Mouse (Mus musculus) urinary bladder, postnatal 25 days (tissue): ENCODE data around the gene D230025D16Rik.
"Not testable (repeated sequence)": the region's sequence is repeated elsewhere in the genome, so short reads cannot be mapped to it uniquely, and the experiment has no call there.

Experiments used
- DNase-seq: peaks from one replicate; pipeline ENCODE4 v3.0.0; 2022; ENCODE audit warnings: low spot score

The D230025D16Rik gene

GRCm38 (mm10) chr8:105224413-105225271 lies at the start of gene D230025D16Rik:
D230025D16Rik (plus strand) TSS chr8:105225145.
- peak; percentile 97 for DNase-seq

GRCm38 (mm10) chr8:105175287-105175686 lies 49.7 kb upstream of the D230025D16Rik start:
- DNase-seq: not testable (repeated sequence)

- DNase-seq: no peak
These were observed 46.6 kb upstream of the D230025D16Rik start for GRCm38 (mm10) chr8:105178211-105178800.

GRCm38 (mm10) chr8:105182201-105182600 lies 42.7 kb upstream of the D230025D16Rik start:
- DNase-seq: no peak

- DNase-seq: no peak
These were observed 38.4 kb upstream of the D230025D16Rik start for GRCm38 (mm10) chr8:105186467-105187005.

GRCm38 (mm10) chr8:105192182-105192581 lies 32.8 kb upstream of the D230025D16Rik start:
- DNase-seq: no peak

GRCm38 (mm10) chr8:105205748-105206147 lies 19.2 kb upstream of the D230025D16Rik start:
- no peak for DNase-seq

GRCm38 (mm10) chr8:105206766-105207275 lies 18.1 kb upstream of the D230025D16Rik start:
- no peak for DNase-seq

- no peak for DNase-seq
These were observed 17.2 kb upstream of the D230025D16Rik start for GRCm38 (mm10) chr8:105207675-105208273.

- DNase-seq: no peak
These were observed 15.5 kb upstream of the D230025D16Rik start for GRCm38 (mm10) chr8:105209153-105210110.

- DNase-seq: no peak
These were observed 10.8 kb upstream of the D230025D16Rik start for GRCm38 (mm10) chr8:105214104-105214503.

GRCm38 (mm10) chr8:105217926-105218522 lies 6.9 kb upstream of the D230025D16Rik start:
- DNase-seq: no peak

GRCm38 (mm10) chr8:105223850-105224249 lies 1.1 kb upstream of the D230025D16Rik start:
- no peak for DNase-seq

GRCm38 (mm10) chr8:105225272-105225593 lies 288 bp downstream of the D230025D16Rik start:
- no peak for DNase-seq

GRCm38 (mm10) chr8:105225917-105226316 lies 972 bp downstream of the D230025D16Rik start:
- no peak for DNase-seq

GRCm38 (mm10) chr8:105231503-105232320 lies 6.8 kb downstream of the D230025D16Rik start:
- DNase-seq: no peak

- not testable (repeated sequence) for DNase-seq
These were observed 7.4 kb downstream of the D230025D16Rik start for GRCm38 (mm10) chr8:105232321-105232693.

GRCm38 (mm10) chr8:105233126-105233935 lies 8.4 kb downstream of the D230025D16Rik start:
- DNase-seq: no peak

- no peak for DNase-seq
These were observed 10.3 kb downstream of the D230025D16Rik start for GRCm38 (mm10) chr8:105235206-105235605.
